Mouse (Mus musculus): Measurements from ENCODE around the gene Hnrnpr. TPM values are rescaled to one million over a fixed set of nuclear protein-coding genes. Genes with fewer than 3 reads are reported as not detected.

Hnrnpr gene
- polyA plus RNA-seq, 1 experiment from 2014 or later = 49.4 TPM

DNA sequence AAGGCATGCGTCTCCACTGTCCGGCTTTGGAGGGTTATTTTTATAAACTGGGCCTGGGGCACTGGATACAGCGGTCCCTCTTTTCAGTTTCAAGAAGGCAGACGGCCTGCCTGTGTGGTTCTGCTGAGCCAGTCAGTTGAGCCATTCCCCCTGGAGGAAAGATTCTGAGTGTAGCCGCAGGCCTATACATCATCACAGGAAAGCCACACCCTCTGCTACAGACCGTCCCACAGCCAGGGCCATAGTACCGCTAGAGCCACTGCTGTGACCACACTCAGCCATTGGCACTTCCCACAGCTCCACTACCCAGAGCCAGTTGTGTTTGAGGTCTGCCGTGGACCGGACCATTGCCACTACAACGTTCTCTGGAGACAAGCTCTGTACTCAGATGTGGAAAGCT is 91.1 kb downstream of the Hnrnpr start:
- Histone ChIP-seq H3K9ac (no peak overlapping the region), H3K4me2 (no peak overlapping the region), H3K27ac (replicated peaks) (no peak overlapping the region), H3K4me1 (replicated peaks) (no peaks in the 10 kb centered on the region), H3K27me3 (no peaks in the 10 kb centered on the region), H3K4me3 (replicated peaks) (no peak overlapping the region), H3K9me3 (replicated peaks) (no peaks in the 10 kb centered on the region), H3K36me3 (replicated peaks) (no peaks in the 10 kb centered on the region)
- WGBS (ENCODE audit: insufficient replicate concordance) = 53% methylated on average over 10 of the region's 10 CpGs
- ATAC-seq (ENCODE audit: insufficient read depth) = no peak

DNA sequence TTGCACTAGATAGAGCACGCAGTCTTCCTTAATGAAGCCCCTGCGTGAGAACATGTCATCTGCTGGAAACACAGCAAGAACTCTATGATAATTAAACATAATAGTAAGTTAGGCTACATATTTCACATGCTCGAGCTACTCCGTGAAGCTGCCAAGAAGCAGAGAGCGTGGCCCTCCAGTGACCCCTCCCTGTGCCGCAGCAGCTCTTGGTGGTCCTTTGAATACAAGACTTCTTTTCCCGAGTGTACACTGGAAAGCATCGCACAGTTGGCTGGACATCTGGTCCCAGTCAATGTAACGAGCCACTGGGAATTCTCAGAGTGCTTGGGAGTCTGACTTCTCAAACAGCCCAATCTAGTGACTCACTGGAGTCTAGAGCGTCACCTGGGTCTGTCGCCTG is 97.1 kb downstream of the Hnrnpr start:
- no peaks in the 10 kb centered on the region for H3K36me3 ChIP-seq (replicated peaks)
- 72% methylated on average over 11 of the region's 11 CpGs for WGBS (ENCODE audit: insufficient replicate concordance)
- no peaks in the 10 kb centered on the region for H3K4me1 ChIP-seq (replicated peaks)
- no peak overlapping the region for H3K27ac ChIP-seq (replicated peaks)
- H3K4me3 ChIP-seq (replicated peaks) = no peak overlapping the region
- H3K9ac ChIP-seq = no peak overlapping the region
- no peak overlapping the region for H3K4me2 ChIP-seq
- no peaks in the 10 kb centered on the region for H3K9me3 ChIP-seq (replicated peaks)
- no peak for ATAC-seq (ENCODE audit: insufficient read depth)
- H3K27me3 ChIP-seq = 0 out of 2 replicates have a peak, but pooled peaks cover 6% of the 10 kb centered on the region

Other genes starting within 250 kb of the Hnrnpr start
- gene Id3, start 167.4 kb upstream of the Hnrnpr start, polyA plus RNA-seq (2015; fragmentation: Nextera tagmentation; extraction: Ambion mirVana) = 41.3 and 42.6 TPM in 2 replicates
- 85.3 and 95.6 TPM in 2 replicates for gene E2f2, start 138.5 kb upstream of the Hnrnpr start, polyA plus RNA-seq (2015; fragmentation: Nextera tagmentation; extraction: Ambion mirVana)
- gene Asap3, start 104.6 kb upstream of the Hnrnpr start, polyA plus RNA-seq (2015; fragmentation: Nextera tagmentation; extraction: Ambion mirVana) = 2.5 and 3.0 TPM in 2 replicates
- gene Tcea3, start 63.2 kb upstream of the Hnrnpr start, polyA plus RNA-seq (2015; fragmentation: Nextera tagmentation; extraction: Ambion mirVana) = 19.2 and 20.9 TPM in 2 replicates
- gene Zfp46, start 26.3 kb upstream of the Hnrnpr start, polyA plus RNA-seq (2015; fragmentation: Nextera tagmentation; extraction: Ambion mirVana) = 2.6 and 3.4 TPM in 2 replicates
- not detected in 2 replicates for gene Htr1d, start 112.6 kb downstream of the Hnrnpr start, polyA plus RNA-seq (2015; fragmentation: Nextera tagmentation; extraction: Ambion mirVana)
- gene 6030445D17Rik, start 151.3 kb downstream of the Hnrnpr start, polyA plus RNA-seq (2015; fragmentation: Nextera tagmentation; extraction: Ambion mirVana) = 0.08 and 0.10 TPM in 2 replicates
- 10.9 and 12.8 TPM in 2 replicates for gene Luzp1, start 158.8 kb downstream of the Hnrnpr start, polyA plus RNA-seq (2015; fragmentation: Nextera tagmentation; extraction: Ambion mirVana)

All from liver, embryonic 15.5 days (tissue).